Mouse (Mus musculus): ENCODE measurements around the gene Hist1h1a. TPM values are rescaled to one million over a fixed set of nuclear protein-coding genes. Genes with fewer than 3 reads are reported as not detected.
A peak's percentile ranks its signal among the peaks of the same experiment; 100 is the strongest.
"Not testable (repeated sequence)": the region's sequence is repeated elsewhere in the genome, so short reads cannot be mapped to it uniquely, and the experiment has no call there.

Hist1h1a gene
- polyA plus RNA-seq, 1 experiment: 1.3 TPM

GRCm38 (mm10) chr13:23764324-23765171 lies 1.1 kb downstream of the Hist1h1a start:
- 51% methylated on average over 12 of the region's 12 CpGs for WGBS
- H3K4me1 ChIP-seq (ENCODE audit: control insufficient read depth, insufficient read depth, insufficient read length): no peaks in the 10 kb centered on the region; the same call in 1 of the 2 replicates
- no peak for DNase-seq (ENCODE audit: low read depth in 1 of 2, low spot score in 2 of 2)
- peak overlapping the region; percentile 78 for H3K27ac ChIP-seq (ENCODE audit: insufficient read depth, low read length)
- TF ChIP-seq CTCF (IDR thresholded peaks at IDR 0.05; ENCODE audit: extremely low read depth, insufficient read depth, insufficient read length, insufficient replicate concordance) (no peak), POLR2A (IDR thresholded peaks at IDR 0.05; ENCODE audit: low read depth, low read length) (no peak)
- H3K27me3 ChIP-seq (ENCODE audit: control insufficient read depth, insufficient read depth, low read length): no peaks in the 10 kb centered on the region
- peak overlapping the region; percentile 67; the same call in 1 of the 2 replicates for H3K4me3 ChIP-seq (ENCODE audit: extremely low read depth, insufficient read depth, insufficient read length)
- no peaks in the 10 kb centered on the region for H3K36me3 ChIP-seq (ENCODE audit: control insufficient read depth, insufficient read depth, low read length)

- Histone ChIP-seq H3K27ac (ENCODE audit: insufficient read depth, low read length) (no peak overlapping the region), H3K4me3 (ENCODE audit: extremely low read depth, insufficient read depth, insufficient read length) (no peak overlapping the region)
These were observed 1.7 kb downstream of the Hist1h1a start for GRCm38 (mm10) chr13:23765172-23765513.

GRCm38 (mm10) chr13:23766772-23767171 lies 3.3 kb downstream of the Hist1h1a start:
- H3K4me3 ChIP-seq (ENCODE audit: extremely low read depth, insufficient read depth, insufficient read length): no peak overlapping the region
- DNase-seq (ENCODE audit: low read depth in 1 of 2, low spot score in 2 of 2): no peak
- no peaks in the 10 kb centered on the region for H3K36me3 ChIP-seq (ENCODE audit: control insufficient read depth, insufficient read depth, low read length)
- H3K27ac ChIP-seq (ENCODE audit: insufficient read depth, low read length): no peak overlapping the region
- no peak for TF ChIP-seq CTCF (IDR thresholded peaks at IDR 0.05; ENCODE audit: extremely low read depth, insufficient read depth, insufficient read length, insufficient replicate concordance)
- TF ChIP-seq POLR2A (IDR thresholded peaks at IDR 0.05; ENCODE audit: low read depth, low read length): no peak
- H3K4me1 ChIP-seq (ENCODE audit: control insufficient read depth, insufficient read depth, insufficient read length): no peaks in the 10 kb centered on the region; the same call in 1 of the 2 replicates
- no peaks in the 10 kb centered on the region for H3K27me3 ChIP-seq (ENCODE audit: control insufficient read depth, insufficient read depth, low read length)

More at GRCm38 (mm10) chr13:23765172-23765513, 1.7 kb downstream of the Hist1h1a start:
- no peaks in the 10 kb centered on the region for H3K27me3 ChIP-seq (ENCODE audit: control insufficient read depth, insufficient read depth, low read length)
- 69% methylated on average over 1 of the region's 1 CpGs for WGBS
- no peak for TF ChIP-seq CTCF (IDR thresholded peaks at IDR 0.05; ENCODE audit: extremely low read depth, insufficient read depth, insufficient read length, insufficient replicate concordance)
- TF ChIP-seq POLR2A (IDR thresholded peaks at IDR 0.05; ENCODE audit: low read depth, low read length): no peak
- H3K36me3 ChIP-seq (ENCODE audit: control insufficient read depth, insufficient read depth, low read length): no peaks in the 10 kb centered on the region
- no peak for DNase-seq (ENCODE audit: low read depth in 1 of 2, low spot score in 2 of 2)
- no peaks in the 10 kb centered on the region; the same call in 1 of the 2 replicates for H3K4me1 ChIP-seq (ENCODE audit: control insufficient read depth, insufficient read depth, insufficient read length)

GRCm38 (mm10) chr13:23768834-23769397 lies 5.5 kb downstream of the Hist1h1a start:
- TF ChIP-seq CTCF (IDR thresholded peaks at IDR 0.05; ENCODE audit: extremely low read depth, insufficient read depth, insufficient read length, insufficient replicate concordance): no peak
- no peak for TF ChIP-seq POLR2A (IDR thresholded peaks at IDR 0.05; ENCODE audit: low read depth, low read length)
- H3K27ac ChIP-seq (ENCODE audit: insufficient read depth, low read length): no peak overlapping the region
- no peaks in the 10 kb centered on the region; the same call in 1 of the 2 replicates for H3K4me1 ChIP-seq (ENCODE audit: control insufficient read depth, insufficient read depth, insufficient read length)
- DNase-seq (ENCODE audit: low read depth in 1 of 2, low spot score in 2 of 2): no peak
- 5% methylated on average over 5 of the region's 5 CpGs for WGBS
- H3K4me3 ChIP-seq (ENCODE audit: extremely low read depth, insufficient read depth, insufficient read length): no peak overlapping the region
- no peaks in the 10 kb centered on the region for H3K36me3 ChIP-seq (ENCODE audit: control insufficient read depth, insufficient read depth, low read length)
- no peaks in the 10 kb centered on the region for H3K27me3 ChIP-seq (ENCODE audit: control insufficient read depth, insufficient read depth, low read length)

GRCm38 (mm10) chr13:23769613-23770012 lies 6.1 kb downstream of the Hist1h1a start, which contains the start of gene Trim38:
Trim38 (plus strand) TSS chr13:23769913.
- not testable (repeated sequence) for H3K4me1 ChIP-seq (ENCODE audit: control insufficient read depth, insufficient read depth, insufficient read length); H3K36me3 ChIP-seq (ENCODE audit: control insufficient read depth, insufficient read depth, low read length); H3K4me3 ChIP-seq (ENCODE audit: extremely low read depth, insufficient read depth, insufficient read length); H3K27me3 ChIP-seq (ENCODE audit: control insufficient read depth, insufficient read depth, low read length); DNase-seq (ENCODE audit: low read depth in 1 of 2, low spot score in 2 of 2); H3K27ac ChIP-seq (ENCODE audit: insufficient read depth, low read length)
- WGBS: 86% methylated on average over 2 of the region's 2 CpGs

- TF ChIP-seq POLR2A (IDR thresholded peaks at IDR 0.05; ENCODE audit: low read depth, low read length) (no peak), CTCF (IDR thresholded peaks at IDR 0.05; ENCODE audit: extremely low read depth, insufficient read depth, insufficient read length, insufficient replicate concordance) (no peak)
- Histone ChIP-seq H3K4me3 (ENCODE audit: extremely low read depth, insufficient read depth, insufficient read length) (no peak overlapping the region), H3K27me3 (ENCODE audit: control insufficient read depth, insufficient read depth, low read length) (no peaks in the 10 kb centered on the region), H3K36me3 (ENCODE audit: control insufficient read depth, insufficient read depth, low read length) (no peaks in the 10 kb centered on the region), H3K4me1 (ENCODE audit: control insufficient read depth, insufficient read depth, insufficient read length) (no peaks in the 10 kb centered on the region; the same call in 1 of the 2 replicates), H3K27ac (ENCODE audit: insufficient read depth, low read length) (no peak overlapping the region)
- WGBS: 63% methylated on average over 21 of the region's 21 CpGs
- DNase-seq (ENCODE audit: low read depth in 1 of 2, low spot score in 2 of 2): no peak
These were observed 9.3 kb downstream of the Hist1h1a start for GRCm38 (mm10) chr13:23772561-23773313.
